Mouse (Mus musculus) kidney, adult 2 months (tissue): ENCODE measurements at regions not wholly inside any gene's neighbourhood (a gene's known extent, or its start where the extent isn't known, plus 50 kb on each side); places are given as distances from the start of the nearest gene placed in this dataset.

Experiments
- DNase-seq: peaks from one replicate; pipeline ENCODE4 v3.0.0; 2021
- H3K27ac ChIP-seq: fragments of 200-500 bp; 2 replicates; pipeline ENCODE4 v1.5.1; 2012; ENCODE audit warnings: low read depth, low read length, control low read depth, inconsistent platforms; ENCODE audit not compliant: insufficient read depth
- H3K27me3 ChIP-seq: fragments of 200-500 bp; replicated peaks from 2 replicates; pipeline ENCODE4 v1.6.1; 2012; ENCODE audit warnings: mild to moderate bottlenecking, moderate library complexity, low read length, inconsistent platforms; ENCODE audit not compliant: control insufficient read depth, insufficient read depth
- H3K36me3 ChIP-seq: fragments of 200-500 bp; 2 replicates; pipeline ENCODE4 v1.6.1; 2012; ENCODE audit warnings: mild to moderate bottlenecking, moderate library complexity, low read length, inconsistent platforms; ENCODE audit not compliant: control insufficient read depth, insufficient read depth
- H3K4me1 ChIP-seq: fragments of 200-500 bp; 2 replicates; pipeline ENCODE4 v1.6.1; 2011; ENCODE audit warnings: low read length; ENCODE audit not compliant: control insufficient read depth, insufficient read depth
- H3K4me3 ChIP-seq: fragments of 200-500 bp; 2 replicates; pipeline ENCODE4 v1.5.1; 2011; ENCODE audit warnings: mild to moderate bottlenecking, low read depth, low read length, control low read depth; ENCODE audit not compliant: insufficient read depth
- CTCF ChIP-seq: fragments of 200-500 bp; conservative IDR thresholded peaks from 2 replicates; pipeline ENCODE4 v1.5.1; 2011; ENCODE audit warnings: low read depth, mild to moderate bottlenecking, control low read depth, low read length, moderate library complexity, mixed read lengths; ENCODE audit not compliant: insufficient read depth, insufficient read length
- POLR2A ChIP-seq: fragments of 200-500 bp; IDR thresholded peaks from one replicate; pipeline ENCODE4 v1.6.1; 2011; ENCODE audit warnings: low read depth, low read length, control low read depth
- WGBS: fragments of 180-500 bp; shearing (Covaris S2); methylation state at CpG from one replicate; pipeline ENCODE4 v1.1.7; 2018; 5-methylcytosine and 5-hydroxymethylcytosine counted together

DNA sequence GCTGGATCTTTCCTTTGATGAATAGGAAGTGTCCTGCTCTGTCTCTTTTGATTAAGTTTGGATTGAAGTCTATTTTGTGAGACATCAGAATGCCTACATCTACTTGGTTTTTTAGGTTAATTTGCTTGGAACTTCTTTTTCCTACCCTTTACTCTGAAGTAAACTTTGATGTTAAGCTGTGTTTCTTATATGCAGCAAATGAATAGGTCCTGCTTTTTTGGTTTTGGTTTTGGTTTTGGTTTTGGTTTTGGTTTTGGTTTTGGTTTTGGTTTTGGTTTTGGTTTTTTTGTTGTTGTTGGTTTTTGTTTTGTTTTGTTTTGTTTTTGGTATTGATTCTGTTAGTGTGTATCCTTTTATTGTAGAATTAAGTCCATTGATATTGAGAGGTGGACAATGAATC is 894.1 kb upstream of the Gm7489 start:
- TF ChIP-seq POLR2A = no peak
- TF ChIP-seq CTCF = no peak
- H3K4me1 ChIP-seq = no peaks in the 10 kb centered on the region
- no peak overlapping the region for H3K27ac ChIP-seq
- H3K36me3 ChIP-seq = no peaks in the 10 kb centered on the region
- no peak for DNase-seq
- no peak overlapping the region for H3K4me3 ChIP-seq
- H3K27me3 ChIP-seq = no peaks in the 10 kb centered on the region

DNA sequence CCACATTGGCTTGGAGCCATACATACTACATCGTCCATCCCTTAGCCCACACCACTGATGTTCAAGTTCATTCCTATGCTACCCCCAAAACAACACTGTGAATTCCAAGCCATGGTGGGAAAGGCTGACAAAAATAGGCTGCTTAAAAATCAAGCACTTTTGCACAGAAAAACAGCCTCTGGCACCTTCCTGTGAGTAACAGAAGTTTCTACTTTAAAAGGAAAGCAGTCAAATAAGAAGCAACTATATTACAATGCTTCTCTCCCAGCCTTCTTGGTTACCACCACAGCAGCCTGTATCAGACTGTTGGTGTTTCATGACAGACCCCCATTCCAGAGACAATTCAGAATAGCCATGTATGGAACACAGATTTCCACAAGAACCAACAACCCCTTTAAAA is 890.4 kb upstream of the Gm7489 start:
- Histone ChIP-seq H3K4me1 (no peaks in the 10 kb centered on the region), H3K27ac (no peak overlapping the region), H3K4me3 (no peak overlapping the region), H3K36me3 (no peaks in the 10 kb centered on the region), H3K27me3 (no peaks in the 10 kb centered on the region)
- 84% methylated on average over 1 of the region's 1 CpGs for WGBS
- DNase-seq = no peak
- no peak for TF ChIP-seq CTCF
- TF ChIP-seq POLR2A = no peak

DNA sequence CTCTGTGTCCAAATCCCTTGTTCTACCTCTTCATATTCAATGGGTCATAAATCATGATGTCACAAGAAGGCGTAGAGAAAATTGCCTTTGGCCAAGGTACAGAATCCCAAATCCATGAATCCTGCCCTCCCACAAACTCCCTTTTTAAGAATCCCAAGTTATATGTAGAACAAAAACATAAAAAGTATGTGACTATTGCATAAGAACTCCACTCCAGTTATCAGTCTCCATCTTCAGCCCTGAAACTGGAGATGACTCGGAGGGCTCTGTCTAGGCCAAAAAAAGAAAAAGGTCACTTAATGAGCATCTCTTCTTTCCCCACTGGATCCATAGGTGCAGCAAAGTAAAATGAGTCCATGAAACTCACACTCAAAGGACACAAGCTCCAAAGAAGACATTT is 885.5 kb upstream of the Gm7489 start:
- Histone ChIP-seq H3K4me1 (no peaks in the 10 kb centered on the region), H3K36me3 (no peaks in the 10 kb centered on the region), H3K27ac (no peak overlapping the region), H3K4me3 (no peak overlapping the region), H3K27me3 (no peaks in the 10 kb centered on the region)
- TF ChIP-seq POLR2A (no peak), CTCF (no peak)
- WGBS = 79% methylated on average over 2 of the region's 2 CpGs
- DNase-seq = no peak

DNA sequence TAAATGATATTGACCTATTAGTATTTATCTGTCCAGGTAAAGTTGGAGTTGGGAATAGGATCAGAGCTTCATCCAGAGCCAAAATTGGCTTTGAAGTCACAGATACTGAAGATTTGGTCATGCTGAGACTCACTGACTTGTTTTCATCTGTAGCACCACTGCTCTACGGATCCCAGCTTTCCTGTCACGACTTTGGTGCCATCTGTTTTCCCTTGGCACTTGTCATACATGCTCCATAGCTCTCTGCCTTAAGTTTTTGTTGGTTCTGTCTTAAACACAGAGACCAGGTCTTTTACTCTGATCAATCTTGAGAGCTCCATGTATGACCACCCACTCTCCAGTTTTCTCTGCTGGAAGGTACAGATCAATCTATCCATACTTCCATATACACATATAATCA is 884.9 kb upstream of the Gm7489 start:
- Histone ChIP-seq H3K27ac (no peak overlapping the region), H3K4me1 (no peaks in the 10 kb centered on the region), H3K36me3 (no peaks in the 10 kb centered on the region), H3K27me3 (no peaks in the 10 kb centered on the region), H3K4me3 (no peak overlapping the region)
- TF ChIP-seq POLR2A (no peak), CTCF (no peak)
- 87% methylated on average over 2 of the region's 2 CpGs for WGBS
- no peak for DNase-seq

DNA sequence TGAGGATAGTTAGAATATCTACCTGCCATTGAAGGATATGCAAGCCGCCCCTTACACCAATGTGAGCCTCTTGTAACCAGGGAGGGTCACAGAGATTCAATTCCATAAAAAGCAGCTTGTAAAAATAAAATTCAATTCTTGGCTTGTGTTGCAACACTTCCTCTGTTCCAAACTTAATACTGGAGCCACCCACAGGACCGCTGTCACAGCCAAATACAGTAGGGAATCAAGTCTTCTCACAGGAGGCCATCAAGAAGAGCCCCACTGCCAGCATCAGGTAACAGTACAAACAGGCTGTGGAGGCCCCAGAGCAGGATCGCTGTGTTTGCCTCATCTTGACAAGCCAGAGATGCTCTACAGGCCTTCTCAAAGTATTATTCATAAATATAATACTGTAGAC is 883.3 kb upstream of the Gm7489 start:
- no peak for TF ChIP-seq CTCF
- TF ChIP-seq POLR2A = no peak
- 62% methylated on average over 3 of the region's 3 CpGs for WGBS
- Histone ChIP-seq H3K36me3 (no peaks in the 10 kb centered on the region), H3K27me3 (no peaks in the 10 kb centered on the region), H3K4me1 (no peaks in the 10 kb centered on the region), H3K27ac (no peak overlapping the region), H3K4me3 (no peak overlapping the region)
- DNase-seq = no peak

DNA sequence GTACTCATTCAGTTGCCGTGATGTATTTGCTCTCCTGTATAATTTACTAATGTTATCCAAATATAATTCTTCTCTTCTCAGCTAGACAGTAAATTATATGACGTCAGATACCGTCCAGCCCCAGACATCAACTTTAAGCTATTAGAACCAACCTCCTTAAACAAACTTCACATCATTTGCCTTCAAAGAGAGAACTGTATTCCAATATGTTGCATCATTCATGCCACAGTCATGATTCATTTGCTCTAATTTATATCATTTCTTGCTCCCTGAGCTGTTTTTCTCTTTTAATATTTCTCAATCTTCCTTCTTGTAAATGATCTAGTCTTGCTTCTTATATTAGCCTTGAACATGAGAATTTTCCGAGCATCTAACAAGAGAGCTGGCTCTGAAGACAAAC is 882.7 kb upstream of the Gm7489 start:
- H3K4me3 ChIP-seq = no peak overlapping the region
- TF ChIP-seq POLR2A (no peak), CTCF (no peak)
- DNase-seq = no peak
- no peaks in the 10 kb centered on the region for H3K27me3 ChIP-seq
- WGBS = 64% methylated on average over 4 of the region's 4 CpGs
- H3K4me1 ChIP-seq = no peaks in the 10 kb centered on the region
- H3K27ac ChIP-seq = no peak overlapping the region
- H3K36me3 ChIP-seq = no peaks in the 10 kb centered on the region

DNA sequence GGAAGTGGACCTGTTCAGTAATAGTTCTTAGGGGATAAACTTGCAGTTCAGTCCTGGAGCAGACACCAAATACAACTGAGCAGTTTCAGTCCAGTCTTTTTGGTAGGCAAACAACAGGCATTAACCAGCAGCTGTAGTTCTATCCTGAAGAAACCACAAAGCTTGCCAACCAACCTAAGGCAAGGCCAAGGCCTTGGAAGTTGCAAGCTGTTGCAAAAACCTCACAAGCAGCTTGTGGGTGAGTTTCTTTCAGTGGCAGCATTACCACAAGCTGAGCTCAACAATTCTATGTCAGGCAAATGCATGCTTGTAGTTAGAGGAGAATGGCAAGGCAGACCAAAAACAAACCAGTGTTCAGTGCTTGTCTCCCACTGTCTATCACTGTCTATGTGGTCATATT is 880.6 kb upstream of the Gm7489 start:
- H3K36me3 ChIP-seq = no peaks in the 10 kb centered on the region
- H3K27me3 ChIP-seq = no peaks in the 10 kb centered on the region
- TF ChIP-seq POLR2A (no peak), CTCF (no peak)
- no peak overlapping the region for H3K27ac ChIP-seq
- H3K4me3 ChIP-seq = no peak overlapping the region
- DNase-seq = no peak
- H3K4me1 ChIP-seq = no peaks in the 10 kb centered on the region

DNA sequence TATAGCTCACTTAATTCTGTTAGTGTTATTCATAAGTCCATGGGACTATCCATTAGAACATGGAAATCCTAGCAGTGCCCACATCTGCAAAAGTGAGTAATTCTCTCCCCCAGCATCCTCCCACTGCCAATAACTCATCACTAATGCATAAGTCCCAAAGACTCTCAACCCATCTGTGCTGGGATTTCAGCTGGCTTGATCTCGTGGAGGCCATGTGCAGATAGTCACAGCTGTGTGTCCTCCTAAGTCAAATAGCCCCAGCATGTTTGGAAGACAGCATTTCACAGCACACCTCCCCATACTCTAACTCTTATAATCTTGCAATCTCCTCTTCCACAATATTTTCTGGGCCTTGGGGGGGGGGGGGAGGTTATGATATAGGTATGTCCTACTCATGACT is 877.9 kb upstream of the Gm7489 start:
- WGBS = 63% methylated on average over 1 of the region's 1 CpGs
- H3K36me3 ChIP-seq = no peaks in the 10 kb centered on the region
- H3K4me1 ChIP-seq = no peaks in the 10 kb centered on the region
- H3K4me3 ChIP-seq = no peak overlapping the region
- DNase-seq = no peak
- no peak overlapping the region for H3K27ac ChIP-seq
- H3K27me3 ChIP-seq = no peaks in the 10 kb centered on the region
- TF ChIP-seq CTCF (no peak), POLR2A (no peak)
